Mouse (Mus musculus): ENCODE results near the gene Wdr61. TPM values are rescaled to one million over a fixed set of nuclear protein-coding genes. Genes with fewer than 3 reads are reported as not detected.

The Wdr61 gene
- polyA plus RNA-seq (2015; fragmentation: Nextera tagmentation; extraction: Ambion mirVana): 148 and 149 TPM in 2 replicates

GRCm38 (mm10) chr9:54733921-54734638 is at the start of gene Wdr61:
TSS of gene Wdr61 (minus strand) at chr9:54734519.
- no peaks in the 10 kb centered on the region for H3K9me3 ChIP-seq
- WGBS: 2% methylated on average over 32 of the region's 32 CpGs
- peak; percentile 98 for ATAC-seq (ENCODE audit: borderline replicate concordance, extremely low read depth, low FRiP score, low TSS enrichment)
- no peaks in the 10 kb centered on the region for H3K27me3 ChIP-seq
- H3K4me1 ChIP-seq: peaks cover 12% of the 10 kb centered on the region
- peak within 1 kb of the TSS; percentile 83 for H3K4me3 ChIP-seq
- H3K4me2 ChIP-seq: peak within 1 kb of the TSS; percentile 66
- peak within 1 kb of the TSS; percentile 39; the same call in 1 of the 2 replicates for H3K27ac ChIP-seq
- H3K36me3 ChIP-seq: peaks cover 6% of the 10 kb centered on the region; the same call in 1 of the 2 replicates
- H3K9ac ChIP-seq: peak within 1 kb of the TSS; percentile 82

GRCm38 (mm10) chr9:54784003-54784402 is 49.7 kb upstream of the Wdr61 start:
- no peak overlapping the region for H3K9ac ChIP-seq
- no peaks in the 10 kb centered on the region for H3K9me3 ChIP-seq
- peaks cover 6% of the 10 kb centered on the region; the same call in 1 of the 2 replicates for H3K4me1 ChIP-seq
- ATAC-seq (ENCODE audit: borderline replicate concordance, extremely low read depth, low FRiP score, low TSS enrichment): no peak
- H3K36me3 ChIP-seq: no peaks in the 10 kb centered on the region
- no peak overlapping the region for H3K27ac ChIP-seq
- no peaks in the 10 kb centered on the region for H3K27me3 ChIP-seq
- no peak overlapping the region for H3K4me2 ChIP-seq
- no peak overlapping the region for H3K4me3 ChIP-seq
- WGBS: 46% methylated on average over 3 of the region's 3 CpGs

- Histone ChIP-seq H3K4me2 (0 out of 2 replicates have a peak overlapping the region, but pooled peaks have one; percentile 3), H3K4me3 (no peak overlapping the region), H3K36me3 (no peaks in the 10 kb centered on the region), H3K4me1 (0 out of 2 replicates have a peak, but pooled peaks cover under 1% of the 10 kb centered on the region), H3K9ac (no peak overlapping the region), H3K9me3 (no peaks in the 10 kb centered on the region), H3K27me3 (no peaks in the 10 kb centered on the region), H3K27ac (peak overlapping the region; percentile 33; the same call in 1 of the 2 replicates)
- peak; percentile 41; the same call in 1 of the 2 replicates for ATAC-seq (ENCODE audit: borderline replicate concordance, extremely low read depth, low FRiP score, low TSS enrichment)
- WGBS: 46% methylated on average over 15 of the region's 15 CpGs
Observed at GRCm38 (mm10) chr9:54782504-54782903, 48.2 kb upstream of the Wdr61 start.

- Histone ChIP-seq H3K9me3 (no peaks in the 10 kb centered on the region), H3K4me2 (no peak overlapping the region), H3K4me3 (no peak overlapping the region), H3K9ac (no peak overlapping the region), H3K27me3 (no peaks in the 10 kb centered on the region), H3K4me1 (no peaks in the 10 kb centered on the region), H3K27ac (no peak overlapping the region), H3K36me3 (no peaks in the 10 kb centered on the region)
- WGBS: 84% methylated on average over 8 of the region's 8 CpGs
- no peak for ATAC-seq (ENCODE audit: borderline replicate concordance, extremely low read depth, low FRiP score, low TSS enrichment)
Observed at GRCm38 (mm10) chr9:54779280-54779679, 45.0 kb upstream of the Wdr61 start.

- H3K27ac ChIP-seq: no peak overlapping the region
- no peaks in the 10 kb centered on the region for H3K4me1 ChIP-seq
- H3K27me3 ChIP-seq: no peaks in the 10 kb centered on the region
- no peak overlapping the region for H3K4me3 ChIP-seq
- H3K9me3 ChIP-seq: no peaks in the 10 kb centered on the region
- ATAC-seq (ENCODE audit: borderline replicate concordance, extremely low read depth, low FRiP score, low TSS enrichment): no peak
- H3K4me2 ChIP-seq: no peak overlapping the region
- no peak overlapping the region for H3K9ac ChIP-seq
- H3K36me3 ChIP-seq: no peaks in the 10 kb centered on the region
- 77% methylated on average over 13 of the region's 13 CpGs for WGBS
Observed at GRCm38 (mm10) chr9:54776451-54776982, 42.2 kb upstream of the Wdr61 start.

- Histone ChIP-seq H3K27me3 (peaks cover 51% of the 10 kb centered on the region), H3K9me3 (no peaks in the 10 kb centered on the region), H3K4me3 (no peak overlapping the region), H3K36me3 (no peaks in the 10 kb centered on the region), H3K4me2 (no peak overlapping the region), H3K9ac (no peak overlapping the region), H3K27ac (no peak overlapping the region), H3K4me1 (peaks cover 6% of the 10 kb centered on the region)
- no peak for ATAC-seq (ENCODE audit: borderline replicate concordance, extremely low read depth, low FRiP score, low TSS enrichment)
- 59% methylated on average over 11 of the region's 11 CpGs for WGBS
Observed at GRCm38 (mm10) chr9:54770140-54770780, 35.9 kb upstream of the Wdr61 start.

GRCm38 (mm10) chr9:54765336-54766085 is 31.2 kb upstream of the Wdr61 start:
- Histone ChIP-seq H3K27ac (no peak overlapping the region), H3K4me2 (peak overlapping the region; percentile 65), H3K27me3 (peaks cover 90% of the 10 kb centered on the region), H3K36me3 (no peaks in the 10 kb centered on the region), H3K9ac (no peak overlapping the region), H3K9me3 (no peaks in the 10 kb centered on the region), H3K4me3 (peak overlapping the region; percentile 34), H3K4me1 (peaks cover 16% of the 10 kb centered on the region)
- WGBS: under 1% methylated on average over 40 of the region's 41 CpGs
- ATAC-seq (ENCODE audit: borderline replicate concordance, extremely low read depth, low FRiP score, low TSS enrichment): no peak; the same call in 1 of the 2 replicates

- no peaks in the 10 kb centered on the region for H3K36me3 ChIP-seq
- peak; percentile 41; the same call in 1 of the 2 replicates for ATAC-seq (ENCODE audit: borderline replicate concordance, extremely low read depth, low FRiP score, low TSS enrichment)
Observed at GRCm38 (mm10) chr9:54764561-54765217, 30.4 kb upstream of the Wdr61 start, which contains the start of gene Crabp1. TSS of gene Crabp1 (plus strand) at chr9:54764748.

GRCm38 (mm10) chr9:54764091-54764490 is 29.8 kb upstream of the Wdr61 start:
- H3K4me1 ChIP-seq: peaks cover 26% of the 10 kb centered on the region
- no peaks in the 10 kb centered on the region for H3K36me3 ChIP-seq
- peak overlapping the region; percentile 65 for H3K4me2 ChIP-seq
- peaks cover 77% of the 10 kb centered on the region for H3K27me3 ChIP-seq
- no peak for ATAC-seq (ENCODE audit: borderline replicate concordance, extremely low read depth, low FRiP score, low TSS enrichment)
- H3K27ac ChIP-seq: no peak overlapping the region
- H3K9ac ChIP-seq: no peak overlapping the region
- 22% methylated on average over 12 of the region's 12 CpGs for WGBS
- peak overlapping the region; percentile 34 for H3K4me3 ChIP-seq
- no peaks in the 10 kb centered on the region for H3K9me3 ChIP-seq

More at GRCm38 (mm10) chr9:54764561-54765217, 30.4 kb upstream of the Wdr61 start, which contains the start of gene Crabp1:
- H3K9ac ChIP-seq: no peak within 1 kb of the TSS
- peaks cover 20% of the 10 kb centered on the region for H3K4me1 ChIP-seq
- H3K27me3 ChIP-seq: peaks cover 83% of the 10 kb centered on the region
- H3K9me3 ChIP-seq: no peaks in the 10 kb centered on the region
- WGBS: under 1% methylated on average over 43 of the region's 45 CpGs
- H3K4me3 ChIP-seq: peak within 1 kb of the TSS; percentile 34
- peak within 1 kb of the TSS; percentile 65 for H3K4me2 ChIP-seq
- H3K27ac ChIP-seq: no peak within 1 kb of the TSS

- no peak overlapping the region for H3K9ac ChIP-seq
- ATAC-seq (ENCODE audit: borderline replicate concordance, extremely low read depth, low FRiP score, low TSS enrichment): peak; percentile 50
Observed at GRCm38 (mm10) chr9:54759592-54759991, 25.3 kb upstream of the Wdr61 start.

GRCm38 (mm10) chr9:54752944-54753295 is 18.6 kb upstream of the Wdr61 start:
- no peak overlapping the region for H3K27ac ChIP-seq
- no peak overlapping the region for H3K4me3 ChIP-seq
- WGBS: 36% methylated on average over 11 of the region's 11 CpGs
- H3K36me3 ChIP-seq: no peaks in the 10 kb centered on the region
- no peak for ATAC-seq (ENCODE audit: borderline replicate concordance, extremely low read depth, low FRiP score, low TSS enrichment)
- no peak overlapping the region for H3K4me2 ChIP-seq
- H3K9ac ChIP-seq: no peak overlapping the region
- H3K9me3 ChIP-seq: no peaks in the 10 kb centered on the region
- peaks cover 25% of the 10 kb centered on the region for H3K27me3 ChIP-seq
- H3K4me1 ChIP-seq: no peaks in the 10 kb centered on the region

More at GRCm38 (mm10) chr9:54759592-54759991, 25.3 kb upstream of the Wdr61 start:
- no peak overlapping the region for H3K4me3 ChIP-seq
- peaks cover 32% of the 10 kb centered on the region for H3K27me3 ChIP-seq
- no peak overlapping the region for H3K27ac ChIP-seq
- no peak overlapping the region for H3K4me2 ChIP-seq
- no peaks in the 10 kb centered on the region for H3K36me3 ChIP-seq
- H3K9me3 ChIP-seq: no peaks in the 10 kb centered on the region
- H3K4me1 ChIP-seq: peaks cover 13% of the 10 kb centered on the region
- 20% methylated on average over 6 of the region's 6 CpGs for WGBS

Data from lung, embryonic 15.5 days (tissue).